Mouse (Mus musculus): ENCODE data around the gene Teddm1a. TPM values are rescaled to one million over a fixed set of nuclear protein-coding genes. Genes with fewer than 3 reads are reported as not detected.

Gene Teddm1a
- polyA plus RNA-seq, 1 experiment from 2014 or later: not detected

- Histone ChIP-seq H3K36me3 (ENCODE audit: control insufficient read depth, insufficient read depth, low read length) (peaks cover 21% of the 10 kb centered on the region), H3K27me3 (ENCODE audit: control insufficient read depth, insufficient read depth, low read depth, low read length) (no peaks in the 10 kb centered on the region), H3K9me3 (ENCODE audit: control insufficient read depth, low read length) (no peaks in the 10 kb centered on the region), H3K4me1 (replicated peaks; ENCODE audit: control insufficient read depth, insufficient read depth, low read length) (peaks cover 10% of the 10 kb centered on the region), H3K27ac (ENCODE audit: low read length) (peak overlapping the region; percentile 96), H3K4me3 (ENCODE audit: low read length) (peak overlapping the region; percentile 82), H3K4me2 (ENCODE audit: low read depth, low read length) (peak overlapping the region; percentile 62), H3K9ac (ENCODE audit: low read length) (peak overlapping the region; percentile 94)
- WGBS: under 1% methylated on average over 36 of the region's 36 CpGs
- peak; percentile 39 for ATAC-seq (ENCODE audit: low read depth)
Measured at GRCm38 (mm10) chr1:153900381-153900780, 8.8 kb downstream of the Teddm1a start.

GRCm38 (mm10) chr1:153900860-153901730, 9.6 kb downstream of the Teddm1a start:
- Histone ChIP-seq H3K4me3 (ENCODE audit: low read length) (peak overlapping the region; percentile 82), H3K4me2 (ENCODE audit: low read depth, low read length) (peak overlapping the region; percentile 62), H3K9me3 (ENCODE audit: control insufficient read depth, low read length) (no peaks in the 10 kb centered on the region), H3K27me3 (ENCODE audit: control insufficient read depth, insufficient read depth, low read depth, low read length) (no peaks in the 10 kb centered on the region), H3K27ac (ENCODE audit: low read length) (peak overlapping the region; percentile 96), H3K9ac (ENCODE audit: low read length) (peak overlapping the region; percentile 94), H3K4me1 (replicated peaks; ENCODE audit: control insufficient read depth, insufficient read depth, low read length) (peaks cover 10% of the 10 kb centered on the region), H3K36me3 (ENCODE audit: control insufficient read depth, insufficient read depth, low read length) (peaks cover 25% of the 10 kb centered on the region)
- WGBS: 1% methylated on average over 25 of the region's 25 CpGs
- no peak for ATAC-seq (ENCODE audit: low read depth)

- Histone ChIP-seq H3K27me3 (ENCODE audit: control insufficient read depth, insufficient read depth, low read depth, low read length) (no peaks in the 10 kb centered on the region), H3K36me3 (ENCODE audit: control insufficient read depth, insufficient read depth, low read length) (peaks cover 43% of the 10 kb centered on the region), H3K27ac (ENCODE audit: low read length) (no peak overlapping the region), H3K4me1 (replicated peaks; ENCODE audit: control insufficient read depth, insufficient read depth, low read length) (peaks cover 10% of the 10 kb centered on the region), H3K4me3 (ENCODE audit: low read length) (no peak overlapping the region), H3K9ac (ENCODE audit: low read length) (no peak overlapping the region), H3K4me2 (ENCODE audit: low read depth, low read length) (no peak overlapping the region), H3K9me3 (ENCODE audit: control insufficient read depth, low read length) (no peaks in the 10 kb centered on the region)
- ATAC-seq (ENCODE audit: low read depth): no peak
- WGBS: 81% methylated on average over 13 of the region's 13 CpGs
Measured at GRCm38 (mm10) chr1:153903006-153903405, 11.5 kb downstream of the Teddm1a start.

- peaks cover 49% of the 10 kb centered on the region for H3K36me3 ChIP-seq (ENCODE audit: control insufficient read depth, insufficient read depth, low read length)
- ATAC-seq (ENCODE audit: low read depth): no peak
- no peak overlapping the region for H3K4me2 ChIP-seq (ENCODE audit: low read depth, low read length)
- no peaks in the 10 kb centered on the region for H3K27me3 ChIP-seq (ENCODE audit: control insufficient read depth, insufficient read depth, low read depth, low read length)
- H3K27ac ChIP-seq (ENCODE audit: low read length): no peak overlapping the region
- H3K4me3 ChIP-seq (ENCODE audit: low read length): no peak overlapping the region
- 95% methylated on average over 14 of the region's 14 CpGs for WGBS
- peaks cover 10% of the 10 kb centered on the region for H3K4me1 ChIP-seq (replicated peaks; ENCODE audit: control insufficient read depth, insufficient read depth, low read length)
- no peak overlapping the region for H3K9ac ChIP-seq (ENCODE audit: low read length)
- H3K9me3 ChIP-seq (ENCODE audit: control insufficient read depth, low read length): no peaks in the 10 kb centered on the region
Measured at GRCm38 (mm10) chr1:153904236-153904635, 12.7 kb downstream of the Teddm1a start.

- H3K4me2 ChIP-seq (ENCODE audit: low read depth, low read length): no peak overlapping the region
Measured at GRCm38 (mm10) chr1:153905884-153906283, 14.3 kb downstream of the Teddm1a start.

GRCm38 (mm10) chr1:153908208-153908607, 16.7 kb downstream of the Teddm1a start:
- no peak for ATAC-seq (ENCODE audit: low read depth)
- H3K4me1 ChIP-seq (replicated peaks; ENCODE audit: control insufficient read depth, insufficient read depth, low read length): peaks cover 11% of the 10 kb centered on the region
- no peak overlapping the region for H3K4me2 ChIP-seq (ENCODE audit: low read depth, low read length)
- H3K9me3 ChIP-seq (ENCODE audit: control insufficient read depth, low read length): no peaks in the 10 kb centered on the region
- WGBS: 88% methylated on average over 6 of the region's 6 CpGs
- H3K27ac ChIP-seq (ENCODE audit: low read length): no peak overlapping the region
- H3K9ac ChIP-seq (ENCODE audit: low read length): no peak overlapping the region
- no peak overlapping the region for H3K4me3 ChIP-seq (ENCODE audit: low read length)
- no peaks in the 10 kb centered on the region for H3K27me3 ChIP-seq (ENCODE audit: control insufficient read depth, insufficient read depth, low read depth, low read length)
- H3K36me3 ChIP-seq (ENCODE audit: control insufficient read depth, insufficient read depth, low read length): peaks cover 47% of the 10 kb centered on the region

More at GRCm38 (mm10) chr1:153905884-153906283, 14.3 kb downstream of the Teddm1a start:
- H3K9ac ChIP-seq (ENCODE audit: low read length): no peak overlapping the region
- peaks cover 51% of the 10 kb centered on the region for H3K36me3 ChIP-seq (ENCODE audit: control insufficient read depth, insufficient read depth, low read length)
- H3K27ac ChIP-seq (ENCODE audit: low read length): no peak overlapping the region
- H3K9me3 ChIP-seq (ENCODE audit: control insufficient read depth, low read length): no peaks in the 10 kb centered on the region
- H3K27me3 ChIP-seq (ENCODE audit: control insufficient read depth, insufficient read depth, low read depth, low read length): no peaks in the 10 kb centered on the region
- ATAC-seq (ENCODE audit: low read depth): no peak
- 89% methylated on average over 3 of the region's 3 CpGs for WGBS
- H3K4me3 ChIP-seq (ENCODE audit: low read length): no peak overlapping the region
- H3K4me1 ChIP-seq (replicated peaks; ENCODE audit: control insufficient read depth, insufficient read depth, low read length): peaks cover 20% of the 10 kb centered on the region

- H3K36me3 ChIP-seq (ENCODE audit: control insufficient read depth, insufficient read depth, low read length): peaks cover 42% of the 10 kb centered on the region
- peaks cover 11% of the 10 kb centered on the region for H3K4me1 ChIP-seq (replicated peaks; ENCODE audit: control insufficient read depth, insufficient read depth, low read length)
- no peak overlapping the region for H3K4me3 ChIP-seq (ENCODE audit: low read length)
- no peak overlapping the region for H3K4me2 ChIP-seq (ENCODE audit: low read depth, low read length)
- H3K9me3 ChIP-seq (ENCODE audit: control insufficient read depth, low read length): no peaks in the 10 kb centered on the region
- 69% methylated on average over 4 of the region's 4 CpGs for WGBS
- no peak for ATAC-seq (ENCODE audit: low read depth)
- H3K27me3 ChIP-seq (ENCODE audit: control insufficient read depth, insufficient read depth, low read depth, low read length): no peaks in the 10 kb centered on the region
- no peak overlapping the region for H3K27ac ChIP-seq (ENCODE audit: low read length)
- H3K9ac ChIP-seq (ENCODE audit: low read length): no peak overlapping the region
Measured at GRCm38 (mm10) chr1:153908741-153909140, 17.2 kb downstream of the Teddm1a start.

GRCm38 (mm10) chr1:153909213-153909962, 17.8 kb downstream of the Teddm1a start:
- Histone ChIP-seq H3K27ac (ENCODE audit: low read length) (peak overlapping the region; percentile 6), H3K27me3 (ENCODE audit: control insufficient read depth, insufficient read depth, low read depth, low read length) (no peaks in the 10 kb centered on the region), H3K4me1 (replicated peaks; ENCODE audit: control insufficient read depth, insufficient read depth, low read length) (peaks cover 11% of the 10 kb centered on the region), H3K4me2 (ENCODE audit: low read depth, low read length) (no peak overlapping the region), H3K4me3 (ENCODE audit: low read length) (no peak overlapping the region), H3K36me3 (ENCODE audit: control insufficient read depth, insufficient read depth, low read length) (peaks cover 36% of the 10 kb centered on the region), H3K9me3 (ENCODE audit: control insufficient read depth, low read length) (no peaks in the 10 kb centered on the region), H3K9ac (ENCODE audit: low read length) (no peak overlapping the region)
- ATAC-seq (ENCODE audit: low read depth): peak; percentile 78
- WGBS: 54% methylated on average over 10 of the region's 10 CpGs

- Histone ChIP-seq H3K27ac (ENCODE audit: low read length) (peak overlapping the region; percentile 6), H3K36me3 (ENCODE audit: control insufficient read depth, insufficient read depth, low read length) (peaks cover 34% of the 10 kb centered on the region)
- peak; percentile 19; the same call in 1 of the 2 replicates for ATAC-seq (ENCODE audit: low read depth)
Measured at GRCm38 (mm10) chr1:153909963-153910291, 18.4 kb downstream of the Teddm1a start.

More at GRCm38 (mm10) chr1:153909963-153910291, 18.4 kb downstream of the Teddm1a start:
- H3K9me3 ChIP-seq (ENCODE audit: control insufficient read depth, low read length): no peaks in the 10 kb centered on the region
- H3K4me2 ChIP-seq (ENCODE audit: low read depth, low read length): no peak overlapping the region
- H3K4me3 ChIP-seq (ENCODE audit: low read length): no peak overlapping the region
- peaks cover 11% of the 10 kb centered on the region for H3K4me1 ChIP-seq (replicated peaks; ENCODE audit: control insufficient read depth, insufficient read depth, low read length)
- no peak overlapping the region for H3K9ac ChIP-seq (ENCODE audit: low read length)
- 72% methylated on average over 9 of the region's 9 CpGs for WGBS
- H3K27me3 ChIP-seq (ENCODE audit: control insufficient read depth, insufficient read depth, low read depth, low read length): no peaks in the 10 kb centered on the region
